Mouse (Mus musculus) ES-Bruce4 (cell line): ENCODE data around the gene Wsb2.
A peak's percentile ranks its signal among the peaks of the same experiment; 100 is the strongest.

Experiments used
- CTCF ChIP-seq: IDR thresholded peaks from one replicate; pipeline ENCODE4 v1.8.1; 2011; ENCODE audit warnings: low read depth, low read length
- EP300 ChIP-seq: IDR thresholded peaks from 2 replicates; pipeline ENCODE4 v1.6.1; 2011; ENCODE audit warnings: low read depth, low read length; ENCODE audit not compliant: insufficient read depth
- POLR2A ChIP-seq: IDR thresholded peaks from one replicate; pipeline ENCODE4 v1.8.1; 2011; ENCODE audit warnings: low read length; ENCODE audit not compliant: insufficient read depth

DNA sequence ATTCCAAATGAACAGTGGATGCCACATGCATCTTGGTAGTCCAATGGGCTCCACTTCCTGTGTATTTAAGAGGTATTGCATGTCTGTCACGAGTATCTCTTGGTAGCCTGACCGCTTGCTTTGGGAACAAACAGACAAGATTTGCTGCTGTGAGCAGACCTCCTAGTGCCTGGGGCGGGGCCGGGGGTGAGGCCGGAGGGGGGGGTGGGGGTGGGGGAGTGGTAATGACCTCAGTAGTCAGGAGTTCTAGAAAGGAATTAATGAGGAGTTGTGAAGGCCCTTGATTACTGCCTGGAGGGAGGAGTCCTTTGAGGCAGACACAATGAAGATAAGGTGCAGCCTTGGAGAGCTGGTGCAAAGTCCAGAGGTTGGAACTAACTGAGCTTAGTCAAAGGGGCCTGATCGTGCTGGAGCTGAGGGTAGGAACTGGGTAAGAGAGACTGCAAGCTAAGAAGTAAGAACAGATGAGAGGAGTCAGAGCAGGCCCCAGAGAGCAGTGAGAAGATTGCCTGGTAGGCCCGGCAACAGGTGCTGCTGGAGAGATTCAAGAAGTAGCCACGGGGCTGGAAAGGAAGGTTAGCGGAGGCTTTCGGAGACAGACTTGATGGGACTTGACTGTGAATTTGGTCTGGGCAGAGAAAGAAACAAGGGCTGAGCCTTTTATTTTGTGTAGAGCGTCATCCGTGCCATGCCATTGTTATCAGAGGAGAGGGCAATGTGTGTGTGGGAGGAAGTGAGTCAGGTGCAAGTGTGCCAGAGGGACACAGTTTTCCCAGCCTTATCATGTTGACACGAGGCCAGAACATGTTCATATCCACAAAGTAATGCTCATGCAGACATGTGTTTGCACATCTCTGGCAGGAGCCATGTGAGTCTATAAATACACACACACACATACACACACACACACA, 3.8 kb downstream of the Wsb2 start:
- 0 out of 2 replicates have a peak, but pooled peaks have one; percentile 63 for TF ChIP-seq EP300
- no peak for TF ChIP-seq CTCF
- no peak for TF ChIP-seq POLR2A
